Mouse (Mus musculus): ENCODE data around the gene Hs3st3b1.

Gene Hs3st3b1

DNA sequence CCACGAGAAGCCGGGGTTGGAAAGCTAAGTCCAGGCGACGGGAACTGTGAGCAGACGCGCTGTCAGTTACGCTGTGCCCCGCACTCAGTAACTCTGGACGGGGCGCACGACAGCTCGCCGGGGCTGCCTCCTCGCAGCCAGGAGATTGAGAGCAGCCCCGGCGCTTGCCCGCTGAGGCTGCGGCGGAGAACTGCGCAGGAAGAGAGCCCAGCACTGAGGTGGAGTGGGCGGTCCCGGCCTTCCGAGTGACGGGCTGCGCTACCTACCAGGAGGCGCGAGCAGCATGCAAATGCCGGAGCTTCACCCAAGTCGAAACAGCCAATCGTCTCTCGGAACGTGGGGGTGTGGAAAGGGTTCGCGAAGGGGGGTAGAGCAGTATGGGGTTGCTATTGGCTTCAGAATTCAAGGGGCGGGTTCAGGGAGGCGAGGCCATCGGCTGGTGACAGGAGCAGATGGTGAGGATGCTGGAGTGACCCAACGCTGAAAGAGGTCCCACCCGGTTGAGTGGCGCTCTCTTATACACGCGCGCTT, at the start of gene Hs3st3b1:
Gene Hs3st3b1 (minus strand): TSS at position 200 of the 531 bp plus-strand sequence.
- DNase-seq (ENCODE audit: extremely low read depth, low read depth) = no peak

DNA sequence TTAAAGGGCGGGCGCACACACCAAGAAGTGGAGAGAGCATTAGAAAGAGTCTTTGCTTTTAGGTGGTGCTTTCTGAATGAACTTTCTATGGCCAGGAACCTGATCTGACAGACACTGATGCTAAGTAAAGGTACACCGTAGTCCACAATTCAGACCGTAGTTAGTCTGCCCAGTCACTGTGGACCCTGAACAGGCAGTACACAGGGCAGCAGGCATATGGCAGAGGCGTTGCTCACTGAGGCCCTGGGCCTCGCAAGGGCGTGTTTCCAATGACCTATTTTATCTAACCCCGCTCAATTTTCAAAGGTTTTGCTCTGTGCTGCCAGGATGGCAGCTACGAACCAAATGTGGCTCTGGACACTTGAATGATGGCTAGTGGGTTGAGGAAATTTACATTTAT, 49.4 kb upstream of the Hs3st3b1 start:
- DNase-seq (ENCODE audit: extremely low read depth, low read depth) = no peak

DNA sequence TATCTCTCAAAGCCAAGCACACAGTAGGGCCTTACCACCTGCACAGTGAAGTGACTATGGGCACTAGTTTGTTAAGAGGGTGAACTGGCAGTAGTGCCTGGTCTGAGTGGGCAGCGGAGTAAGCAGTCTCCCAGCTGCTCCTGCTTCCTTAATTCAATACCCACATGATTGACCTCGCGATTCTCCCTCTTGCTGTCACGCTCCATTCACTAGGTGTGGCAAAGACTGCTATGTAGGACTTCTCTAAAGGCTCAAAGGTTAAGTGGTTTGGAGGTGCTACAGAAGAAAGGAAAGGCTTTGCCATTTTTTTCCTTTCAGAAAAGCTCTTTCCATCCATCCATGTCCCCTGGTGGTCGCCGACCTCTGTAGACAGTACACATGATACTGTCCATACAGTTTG, 48.7 kb upstream of the Hs3st3b1 start:
- DNase-seq (ENCODE audit: extremely low read depth, low read depth) = no peak

DNA sequence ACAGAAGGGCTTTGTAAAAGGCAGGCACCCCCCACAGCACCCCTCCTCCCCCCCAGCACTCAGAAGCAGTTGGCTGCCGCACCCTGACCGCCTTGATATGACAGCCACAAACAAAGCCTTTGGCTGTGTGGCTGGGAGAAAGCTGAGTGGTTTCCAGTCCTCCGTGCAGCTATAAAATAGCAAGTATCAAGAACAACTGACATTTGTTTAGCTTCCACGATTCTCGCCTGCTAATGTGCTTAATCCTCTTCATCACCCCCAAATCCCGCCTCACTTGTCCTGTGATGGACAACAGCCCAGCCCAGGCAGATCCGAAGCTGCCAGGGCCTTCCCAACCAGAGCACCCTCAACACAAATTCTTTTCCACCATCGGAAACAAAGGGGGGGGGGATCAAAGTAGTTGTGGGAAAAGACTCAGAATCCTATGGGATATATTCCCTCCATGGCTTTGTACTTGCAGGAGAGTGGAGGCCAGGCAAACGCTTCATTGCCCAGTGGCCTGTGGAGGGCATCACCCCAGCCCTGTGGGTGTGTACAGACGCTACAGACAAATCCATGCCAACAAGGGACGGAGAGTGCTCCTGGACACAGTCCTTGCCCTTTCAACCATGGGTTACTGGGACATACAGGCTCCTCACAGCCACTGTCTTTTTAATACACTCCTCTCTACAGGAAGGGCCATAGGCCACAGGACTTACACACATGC, 47.3 kb upstream of the Hs3st3b1 start:
- peak; percentile 5 for DNase-seq (ENCODE audit: extremely low read depth, low read depth)

DNA sequence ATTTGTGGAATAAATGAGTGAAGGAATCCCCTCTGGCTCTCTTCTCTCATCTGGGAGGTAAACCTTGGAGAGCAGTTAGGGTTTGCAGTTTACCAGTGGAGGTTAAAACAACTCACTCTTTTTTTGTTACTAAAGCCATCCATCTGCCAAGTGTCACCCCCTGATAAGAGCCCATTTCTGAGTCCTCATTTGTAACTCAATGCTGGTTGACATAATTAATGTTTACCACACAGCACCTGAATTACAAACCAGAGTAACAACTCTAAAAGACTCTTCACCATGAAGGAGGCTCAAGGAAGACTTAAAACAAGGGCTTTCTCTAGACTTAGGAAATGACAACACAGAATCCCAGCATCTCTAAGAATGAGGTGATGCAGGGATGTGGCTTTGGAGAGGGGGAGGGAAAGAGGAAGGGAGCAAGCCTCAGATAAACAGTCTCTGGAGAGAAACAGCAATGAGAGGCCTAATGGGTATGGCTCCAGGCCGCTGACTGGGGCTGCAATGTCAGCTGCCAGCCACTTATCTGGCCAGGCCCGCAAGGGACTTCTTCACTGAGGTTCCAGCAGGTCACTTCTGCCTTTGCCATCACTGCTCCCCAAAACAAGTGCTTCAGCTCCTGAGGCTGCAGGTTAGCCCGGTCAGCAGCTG, 46.4 kb upstream of the Hs3st3b1 start:
- peak; percentile 40 for DNase-seq (ENCODE audit: extremely low read depth, low read depth)

DNA sequence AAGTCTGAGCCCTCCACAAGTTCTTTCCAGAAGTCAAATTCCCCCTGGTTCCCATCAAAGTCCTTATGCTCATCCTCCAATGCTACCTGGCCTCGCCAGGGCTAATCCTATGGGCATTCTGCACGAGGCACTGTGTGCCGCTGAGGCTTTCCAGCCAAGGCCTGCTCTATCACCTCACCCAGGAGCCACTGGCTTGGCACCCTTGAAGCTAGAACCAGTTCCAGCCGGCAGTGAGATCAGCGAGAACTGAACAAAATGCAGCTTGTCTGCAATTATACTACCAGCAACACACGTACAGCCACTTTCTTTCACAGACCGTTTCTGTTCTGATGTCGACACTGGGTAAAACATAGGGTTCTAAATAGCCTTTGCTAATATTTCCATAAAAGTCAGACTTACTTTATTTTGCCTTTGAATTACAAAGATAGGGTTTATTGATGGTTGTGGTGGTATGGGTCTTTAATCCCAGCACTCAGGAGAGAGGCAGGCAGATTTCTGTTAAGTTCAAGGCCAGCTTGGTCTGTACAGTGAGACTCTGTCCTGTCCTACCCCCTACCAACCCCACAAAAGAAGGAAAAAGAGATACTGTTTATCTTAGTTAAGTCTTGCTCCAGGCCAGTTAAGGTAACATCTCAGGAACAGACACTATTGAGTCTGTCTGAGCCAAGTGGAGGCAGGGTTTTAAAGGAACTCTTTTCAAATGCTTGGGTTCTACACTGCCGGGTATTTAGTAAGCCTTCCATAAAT, 45.7 kb upstream of the Hs3st3b1 start:
- peak; percentile 6 for DNase-seq (ENCODE audit: extremely low read depth, low read depth)

DNA sequence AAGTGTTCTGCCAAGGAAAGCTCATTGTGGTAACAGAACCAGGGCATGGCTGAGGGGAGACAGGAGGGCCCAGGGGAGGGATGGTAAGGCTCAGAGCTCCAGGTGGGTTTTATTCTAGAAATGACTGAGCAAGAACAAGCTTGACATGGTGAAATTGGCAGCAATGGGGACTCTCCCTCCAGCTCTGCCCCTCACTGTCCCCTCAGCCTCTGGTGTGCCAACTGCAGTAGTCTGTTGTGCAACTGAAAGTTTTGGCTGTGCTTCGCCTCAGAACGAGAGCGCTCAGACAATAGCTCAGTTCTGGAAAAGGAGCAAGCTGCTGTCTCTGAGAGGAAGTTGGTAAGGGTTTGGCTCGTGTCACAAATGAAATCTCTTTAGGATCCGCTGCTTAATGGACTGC, 43.3 kb upstream of the Hs3st3b1 start:
- DNase-seq (ENCODE audit: extremely low read depth, low read depth) = no peak

DNA sequence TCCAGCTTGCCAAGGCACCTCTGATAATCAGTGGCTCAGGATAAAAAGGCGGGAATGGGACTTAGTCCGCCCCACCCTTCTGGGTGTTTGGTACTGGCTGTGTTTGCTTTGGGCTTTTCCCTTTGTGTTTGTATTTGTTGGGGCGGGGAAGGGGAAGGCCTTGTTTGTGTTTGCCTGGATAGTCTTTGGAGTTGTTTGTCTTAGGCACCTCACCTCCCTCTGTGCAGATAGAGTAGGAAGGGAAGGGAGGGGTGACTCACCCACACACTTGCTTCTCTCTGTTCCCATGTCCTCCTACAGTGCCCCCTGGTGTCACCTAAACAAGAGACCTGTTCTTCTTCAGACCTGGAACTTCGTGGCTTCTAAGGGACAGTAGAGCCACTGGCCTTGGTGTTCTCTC, 35.1 kb upstream of the Hs3st3b1 start:
- no peak for DNase-seq (ENCODE audit: extremely low read depth, low read depth)

DNA sequence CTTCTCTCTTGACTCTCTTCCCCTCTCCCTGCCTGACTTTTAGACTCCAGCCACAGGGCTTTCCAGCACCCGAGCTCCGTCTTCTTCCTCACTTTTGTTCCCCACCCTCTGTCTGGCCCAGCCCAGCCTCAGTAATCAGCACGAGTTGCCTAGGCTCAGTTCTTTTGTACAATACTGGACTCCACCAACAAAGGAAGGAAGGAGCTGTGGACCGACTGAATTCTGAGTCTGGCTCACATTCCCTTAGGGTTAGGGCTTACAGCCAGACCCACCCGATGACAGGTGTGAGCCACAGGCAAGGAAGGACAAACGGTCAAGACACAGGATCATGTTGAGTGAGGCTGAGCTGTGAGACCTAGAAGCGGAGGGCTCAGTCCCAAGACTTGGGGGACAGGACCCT, 34.7 kb upstream of the Hs3st3b1 start:
- DNase-seq (ENCODE audit: extremely low read depth, low read depth) = no peak

DNA sequence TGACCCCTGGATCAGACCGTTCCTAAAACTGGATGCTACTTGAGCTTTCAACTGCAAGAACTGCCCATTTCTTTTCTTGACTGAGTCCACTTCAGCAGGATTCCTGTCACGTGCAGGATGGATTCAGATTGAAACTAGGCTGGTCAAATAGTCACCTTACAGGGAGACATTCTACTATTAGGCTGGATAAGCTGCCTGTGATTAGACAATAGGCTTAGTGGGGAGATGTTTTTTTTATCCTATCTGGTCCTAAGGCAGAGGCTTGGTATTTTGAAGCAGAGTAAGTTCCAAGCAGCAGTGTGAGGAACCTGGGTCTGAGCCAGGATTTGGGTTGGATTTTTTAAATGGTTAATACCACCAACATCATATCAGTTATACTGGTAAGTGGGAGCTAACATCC, 31.8 kb upstream of the Hs3st3b1 start:
- DNase-seq (ENCODE audit: extremely low read depth, low read depth) = no peak

DNA sequence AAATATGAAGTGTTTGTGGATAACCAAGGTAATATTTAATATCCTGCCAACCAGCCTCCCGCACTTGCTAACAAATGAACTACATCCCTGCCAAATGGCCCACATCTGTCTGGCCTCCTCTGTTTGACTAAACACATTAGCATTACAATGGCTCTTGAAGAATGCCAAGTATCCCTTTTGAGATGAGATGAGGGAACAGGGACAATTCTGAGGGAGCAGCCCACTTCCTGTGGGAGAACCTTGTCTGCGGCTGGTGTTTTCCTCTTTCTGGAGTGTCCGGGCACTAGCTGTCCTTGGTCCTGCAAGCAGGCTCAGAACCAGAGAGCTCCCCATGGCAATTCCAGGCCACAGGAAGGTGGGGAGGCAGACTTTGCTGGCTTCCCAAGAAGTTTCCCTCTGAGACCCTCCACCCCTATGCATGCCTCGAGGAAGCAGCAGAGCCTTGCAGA, 30.7 kb upstream of the Hs3st3b1 start:
- DNase-seq (ENCODE audit: extremely low read depth, low read depth) = no peak

DNA sequence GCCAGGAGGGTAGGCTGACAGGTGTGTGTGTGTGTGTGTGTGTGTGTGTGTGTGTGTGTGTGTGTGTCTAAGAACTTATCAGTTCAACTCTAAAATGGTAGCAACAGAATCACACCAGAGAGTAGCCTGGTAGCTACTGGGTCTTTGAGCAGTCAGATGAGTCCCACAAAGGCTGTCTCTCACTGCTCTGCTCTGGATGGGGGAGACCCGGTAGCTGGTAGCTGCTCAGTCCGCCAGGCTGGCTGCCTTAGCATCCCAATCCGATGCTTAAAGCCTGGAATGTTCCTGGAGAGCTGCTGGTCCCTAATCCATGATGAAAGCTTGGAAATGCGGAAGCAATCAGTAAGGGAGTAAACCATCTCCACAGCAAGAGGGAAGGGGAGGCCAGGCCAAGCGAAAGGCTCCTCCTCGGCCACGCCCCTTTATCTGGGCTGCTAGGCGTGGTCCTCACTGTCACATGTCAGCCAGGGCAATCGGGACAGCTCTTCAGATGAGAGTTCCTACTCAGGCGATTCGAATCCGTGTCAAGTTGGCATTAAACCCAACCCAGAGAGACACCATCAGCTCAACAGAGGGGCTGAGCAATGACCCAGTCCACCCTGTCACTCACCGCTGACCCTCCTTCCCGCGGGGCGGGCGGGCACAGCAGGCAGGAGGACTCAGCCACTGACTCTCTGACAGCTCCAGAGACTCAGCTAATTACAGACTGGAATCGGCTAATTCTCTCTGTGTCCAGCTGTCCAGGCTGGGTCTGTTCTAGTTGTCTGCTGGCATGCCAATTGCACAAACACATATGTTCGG, 29.9 kb upstream of the Hs3st3b1 start:
- no peak for DNase-seq (ENCODE audit: extremely low read depth, low read depth)

DNA sequence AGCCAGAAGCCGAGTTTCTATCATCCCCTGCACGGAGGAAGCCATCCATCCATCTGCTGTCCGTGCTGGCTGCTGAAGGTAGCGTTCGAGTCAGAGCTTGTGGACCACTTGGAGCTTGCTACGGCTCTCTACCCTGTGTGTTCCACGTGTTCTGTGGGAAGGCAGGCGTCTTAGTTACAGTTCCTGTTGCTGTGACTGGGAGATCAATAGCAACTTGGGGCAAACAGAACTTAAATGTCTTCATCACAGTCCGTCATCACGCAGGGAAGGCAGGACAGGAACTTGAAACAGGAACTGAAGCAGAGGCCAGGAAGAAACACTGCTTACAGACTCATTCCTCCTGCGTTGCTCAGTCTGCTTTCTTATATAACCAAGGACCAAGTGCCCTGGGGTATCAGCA, 26.3 kb upstream of the Hs3st3b1 start:
- no peak for DNase-seq (ENCODE audit: extremely low read depth, low read depth)

DNA sequence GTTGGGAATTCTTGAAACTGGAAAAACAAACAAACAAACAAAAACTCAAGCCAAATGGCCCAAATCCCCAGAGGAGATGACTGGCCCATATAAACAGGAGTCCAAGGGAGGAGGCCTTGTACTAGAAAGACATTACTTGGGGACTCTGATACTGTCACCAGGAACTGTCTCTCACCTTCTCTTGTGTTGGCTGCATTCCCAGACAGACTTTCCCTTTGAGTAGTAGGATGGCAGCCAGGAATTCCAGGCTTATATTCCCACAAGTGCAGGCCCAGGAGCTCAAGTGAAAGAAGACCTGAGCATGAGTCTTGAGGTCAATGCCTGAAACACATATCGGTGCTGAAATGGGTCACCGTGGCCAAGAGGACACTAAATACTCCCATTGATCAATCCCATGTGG, 24.9 kb upstream of the Hs3st3b1 start:
- DNase-seq (ENCODE audit: extremely low read depth, low read depth) = no peak

DNA sequence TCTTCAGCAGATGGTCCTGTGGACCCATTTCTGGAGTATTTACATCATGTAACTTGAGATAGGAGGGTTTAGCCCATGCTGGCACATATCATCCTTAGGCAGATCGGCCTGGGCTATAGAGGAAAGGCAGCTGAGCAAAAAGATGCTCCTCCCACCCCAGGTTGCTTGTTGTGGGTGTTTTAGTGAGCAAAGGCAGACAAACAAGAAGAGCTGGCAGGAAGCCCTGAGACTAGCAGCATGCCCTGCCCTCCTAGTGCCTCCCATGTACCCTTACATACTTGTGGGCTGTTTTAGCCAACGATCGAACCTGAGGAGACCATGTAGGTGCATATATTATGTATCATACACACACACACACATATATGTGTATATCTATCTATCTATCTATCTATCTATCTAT, 21.9 kb upstream of the Hs3st3b1 start:
- DNase-seq (ENCODE audit: extremely low read depth, low read depth) = no peak

DNA sequence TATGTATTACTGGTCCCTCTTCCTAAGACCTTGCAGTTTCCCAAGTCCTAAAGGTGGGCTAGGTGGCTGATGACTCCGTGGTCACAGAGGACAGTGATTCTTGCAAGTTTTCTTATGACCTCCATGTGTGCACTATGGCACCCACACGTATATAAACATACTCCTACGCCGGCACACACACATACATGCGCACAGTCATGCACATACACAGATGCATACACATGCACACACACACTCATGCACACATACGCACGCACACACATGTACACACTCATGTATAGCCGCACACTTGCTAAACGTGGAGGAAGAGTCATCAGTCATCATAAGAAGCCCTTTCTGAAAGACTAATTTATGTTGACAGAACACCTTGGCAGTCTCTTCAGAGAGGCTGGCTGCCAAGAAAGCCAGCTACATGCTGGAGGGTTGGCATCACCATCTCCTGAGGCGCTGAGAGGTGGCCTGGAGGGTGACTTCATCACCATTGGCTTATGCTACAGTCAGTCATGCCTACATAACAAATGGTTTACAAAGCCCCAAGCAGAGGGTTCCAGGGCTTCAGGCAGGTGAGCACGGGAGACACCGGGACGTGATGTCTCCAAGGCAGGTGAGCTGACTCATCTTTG, 21.3 kb upstream of the Hs3st3b1 start:
- no peak for DNase-seq (ENCODE audit: extremely low read depth, low read depth)

DNA sequence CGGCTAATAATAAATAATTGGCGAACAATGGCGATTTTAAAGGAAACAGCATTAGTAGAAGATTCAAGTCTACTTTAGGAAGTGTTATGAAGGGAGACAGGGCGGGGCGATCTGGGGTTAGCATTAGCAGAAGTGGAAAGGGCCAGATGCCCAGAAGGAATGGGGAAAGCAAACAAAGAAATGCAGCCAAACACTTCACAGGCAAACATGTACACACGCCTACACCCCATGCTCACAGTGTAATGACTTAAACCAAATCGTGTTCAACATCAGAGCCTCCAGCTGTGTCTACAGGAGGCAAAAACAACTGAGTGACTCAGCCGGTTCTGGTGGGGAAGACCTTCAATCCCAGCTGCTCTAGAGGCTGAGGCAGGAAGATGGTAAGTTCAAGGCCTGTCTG, 20.1 kb upstream of the Hs3st3b1 start:
- DNase-seq (ENCODE audit: extremely low read depth, low read depth) = no peak

DNA sequence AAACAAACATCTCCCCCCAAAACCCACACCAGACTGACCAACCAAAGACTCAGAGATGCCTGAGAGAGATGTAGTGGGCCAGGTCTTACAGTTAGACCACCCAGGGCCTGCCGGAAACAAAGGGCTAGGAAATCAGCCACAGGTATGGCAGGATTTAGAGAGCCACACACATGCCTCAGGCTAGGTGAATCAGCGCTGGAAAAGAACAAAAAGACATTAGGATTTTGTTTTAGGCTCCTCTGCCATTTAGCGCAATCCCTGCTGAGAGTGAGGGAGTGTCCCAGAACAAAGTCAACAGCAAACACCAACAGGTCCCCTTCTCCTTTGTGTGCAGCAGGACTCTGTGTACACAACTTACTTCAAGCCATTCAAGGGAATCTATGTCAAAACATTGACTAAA, 14.6 kb upstream of the Hs3st3b1 start:
- no peak for DNase-seq (ENCODE audit: extremely low read depth, low read depth)

DNA sequence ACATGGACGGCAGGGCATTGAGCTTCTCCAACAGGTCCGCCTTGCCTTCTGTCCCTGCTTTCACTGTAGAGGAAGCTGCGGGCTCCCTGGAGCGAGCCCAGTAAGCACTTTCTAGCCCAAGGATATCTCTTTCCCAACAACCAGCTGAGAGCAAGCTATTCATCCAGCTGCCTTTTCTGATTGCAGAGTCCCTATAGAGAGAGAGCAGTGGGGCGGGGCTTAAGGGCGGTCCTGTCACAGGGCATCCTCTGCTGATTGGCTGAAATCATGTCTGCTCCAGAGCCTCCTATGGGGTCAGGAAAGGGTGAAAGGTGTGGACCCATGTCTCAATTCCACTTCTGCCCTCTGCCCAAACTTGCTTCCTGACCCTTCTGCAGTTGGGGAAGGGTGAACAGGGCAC, 4.8 kb upstream of the Hs3st3b1 start:
- DNase-seq (ENCODE audit: extremely low read depth, low read depth) = no peak

DNA sequence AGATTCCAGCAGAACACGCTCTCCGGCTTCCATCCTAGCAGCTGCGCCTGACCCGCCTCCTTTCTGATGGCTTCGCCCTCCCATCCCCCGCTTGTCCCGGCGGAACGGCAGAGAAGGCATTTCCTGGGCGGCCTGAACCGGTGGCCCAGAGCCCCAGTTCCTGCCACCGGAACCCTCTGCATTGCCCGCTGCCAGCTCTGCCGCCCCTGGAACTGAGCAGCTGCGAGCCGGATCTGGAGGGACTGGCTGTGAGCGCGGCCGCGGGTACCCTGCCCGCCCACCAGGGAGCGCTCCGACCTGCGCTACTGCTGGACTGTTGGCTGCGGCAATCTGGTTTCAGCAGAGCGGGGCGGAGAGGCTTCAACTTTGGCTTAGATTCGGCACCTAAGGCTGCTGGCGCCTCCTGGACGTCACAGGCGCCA, 3.1 kb upstream of the Hs3st3b1 start:
- no peak for DNase-seq (ENCODE audit: extremely low read depth, low read depth)

Data from MEL-GATA-1-ER (cell line).